Mouse (Mus musculus): ENCODE results near the gene Mvb12b. TPM values are rescaled to one million over a fixed set of nuclear protein-coding genes. Genes with fewer than 3 reads are reported as not detected.

Gene Mvb12b
- polyA plus RNA-seq, 1 experiment from 2014 or later = 15.7 TPM

GRCm38 (mm10) chr2:33727199-33727598 is 160.5 kb downstream of the Mvb12b start:
- no peak overlapping the region for H3K4me3 ChIP-seq (replicated peaks)
- no peak for ATAC-seq
- 0 out of 2 replicates have a peak, but pooled peaks cover 3% of the 10 kb centered on the region for H3K36me3 ChIP-seq
- WGBS = 24% methylated on average over 4 of the region's 6 CpGs
- no peak overlapping the region for H3K9ac ChIP-seq
- H3K4me2 ChIP-seq (replicated peaks) = no peak overlapping the region
- no peaks in the 10 kb centered on the region for H3K27me3 ChIP-seq (replicated peaks)
- no peaks in the 10 kb centered on the region for H3K4me1 ChIP-seq (replicated peaks)
- no peaks in the 10 kb centered on the region for H3K9me3 ChIP-seq
- H3K27ac ChIP-seq = no peak overlapping the region

- Histone ChIP-seq H3K4me2 (replicated peaks) (no peak overlapping the region), H3K4me1 (replicated peaks) (peaks cover 10% of the 10 kb centered on the region), H3K27ac (no peak overlapping the region), H3K9me3 (no peaks in the 10 kb centered on the region), H3K9ac (no peak overlapping the region), H3K27me3 (replicated peaks) (peaks cover 24% of the 10 kb centered on the region), H3K4me3 (replicated peaks) (no peak overlapping the region), H3K36me3 (no peaks in the 10 kb centered on the region)
- 47% methylated on average over 9 of the region's 9 CpGs for WGBS
- ATAC-seq = no peak
These were observed 167.3 kb downstream of the Mvb12b start for GRCm38 (mm10) chr2:33720380-33720898.

- H3K36me3 ChIP-seq = no peaks in the 10 kb centered on the region
- H3K27ac ChIP-seq = no peak overlapping the region
- H3K9me3 ChIP-seq = no peaks in the 10 kb centered on the region
- H3K27me3 ChIP-seq (replicated peaks) = peaks cover 31% of the 10 kb centered on the region
- no peak overlapping the region for H3K9ac ChIP-seq
- H3K4me3 ChIP-seq (replicated peaks) = no peak overlapping the region
- ATAC-seq = no peak
- no peak overlapping the region for H3K4me2 ChIP-seq (replicated peaks)
- 51% methylated on average over 12 of the region's 12 CpGs for WGBS
- H3K4me1 ChIP-seq (replicated peaks) = peaks cover 10% of the 10 kb centered on the region
These were observed 168.2 kb downstream of the Mvb12b start for GRCm38 (mm10) chr2:33719339-33720066.

GRCm38 (mm10) chr2:33718561-33718960 is 169.2 kb downstream of the Mvb12b start:
- H3K4me1 ChIP-seq (replicated peaks) = peaks cover 10% of the 10 kb centered on the region
- H3K4me2 ChIP-seq (replicated peaks) = no peak overlapping the region
- ATAC-seq = no peak
- 63% methylated on average over 6 of the region's 6 CpGs for WGBS
- H3K27ac ChIP-seq = no peak overlapping the region
- no peak overlapping the region for H3K9ac ChIP-seq
- no peak overlapping the region for H3K4me3 ChIP-seq (replicated peaks)
- H3K36me3 ChIP-seq = no peaks in the 10 kb centered on the region
- H3K27me3 ChIP-seq (replicated peaks) = peaks cover 31% of the 10 kb centered on the region
- H3K9me3 ChIP-seq = no peaks in the 10 kb centered on the region

- Histone ChIP-seq H3K9me3 (no peaks in the 10 kb centered on the region), H3K4me3 (replicated peaks) (no peak overlapping the region), H3K27ac (no peak overlapping the region), H3K4me2 (replicated peaks) (peak overlapping the region; percentile 30), H3K9ac (no peak overlapping the region), H3K36me3 (no peaks in the 10 kb centered on the region), H3K27me3 (replicated peaks) (peaks cover 31% of the 10 kb centered on the region), H3K4me1 (replicated peaks) (peaks cover 10% of the 10 kb centered on the region)
- no peak for ATAC-seq
- WGBS = 22% methylated on average over 21 of the region's 21 CpGs
These were observed 169.9 kb downstream of the Mvb12b start for GRCm38 (mm10) chr2:33717821-33718351.

GRCm38 (mm10) chr2:33717378-33717777 is 170.4 kb downstream of the Mvb12b start:
- Histone ChIP-seq H3K27me3 (replicated peaks) (peaks cover 31% of the 10 kb centered on the region), H3K9ac (no peak overlapping the region), H3K27ac (no peak overlapping the region), H3K4me1 (replicated peaks) (peaks cover 10% of the 10 kb centered on the region), H3K4me3 (replicated peaks) (no peak overlapping the region), H3K36me3 (no peaks in the 10 kb centered on the region), H3K4me2 (replicated peaks) (no peak overlapping the region), H3K9me3 (no peaks in the 10 kb centered on the region)
- ATAC-seq = no peak
- WGBS = 25% methylated on average over 11 of the region's 11 CpGs

GRCm38 (mm10) chr2:33716878-33717277 is 170.9 kb downstream of the Mvb12b start:
- no peaks in the 10 kb centered on the region for H3K9me3 ChIP-seq

GRCm38 (mm10) chr2:33714932-33715331 is 172.8 kb downstream of the Mvb12b start:
- WGBS = 49% methylated on average over 8 of the region's 8 CpGs
- Histone ChIP-seq H3K4me2 (replicated peaks) (no peak overlapping the region), H3K36me3 (no peaks in the 10 kb centered on the region), H3K4me1 (replicated peaks) (peaks cover 10% of the 10 kb centered on the region), H3K9me3 (no peaks in the 10 kb centered on the region), H3K9ac (no peak overlapping the region), H3K27ac (no peak overlapping the region), H3K4me3 (replicated peaks) (no peak overlapping the region), H3K27me3 (replicated peaks) (peaks cover 36% of the 10 kb centered on the region)
- no peak for ATAC-seq

More at GRCm38 (mm10) chr2:33716878-33717277, 170.9 kb downstream of the Mvb12b start:
- peaks cover 10% of the 10 kb centered on the region for H3K4me1 ChIP-seq (replicated peaks)
- H3K27me3 ChIP-seq (replicated peaks) = peaks cover 31% of the 10 kb centered on the region
- WGBS = 40% methylated on average over 15 of the region's 15 CpGs
- ATAC-seq = no peak
- no peak overlapping the region for H3K27ac ChIP-seq
- H3K4me3 ChIP-seq (replicated peaks) = no peak overlapping the region
- no peaks in the 10 kb centered on the region for H3K36me3 ChIP-seq
- H3K4me2 ChIP-seq (replicated peaks) = 0 out of 2 replicates have a peak overlapping the region, but pooled peaks have one; percentile 7
- H3K9ac ChIP-seq = no peak overlapping the region

GRCm38 (mm10) chr2:33713580-33714260 is 174.0 kb downstream of the Mvb12b start:
- no peak for ATAC-seq
- Histone ChIP-seq H3K36me3 (no peaks in the 10 kb centered on the region), H3K9ac (no peak overlapping the region), H3K9me3 (no peaks in the 10 kb centered on the region), H3K4me3 (replicated peaks) (no peak overlapping the region), H3K27me3 (replicated peaks) (peaks cover 34% of the 10 kb centered on the region), H3K4me2 (replicated peaks) (no peak overlapping the region), H3K4me1 (replicated peaks) (peaks cover 7% of the 10 kb centered on the region), H3K27ac (no peak overlapping the region)
- WGBS = 50% methylated on average over 12 of the region's 12 CpGs

GRCm38 (mm10) chr2:33712811-33713210 is 174.9 kb downstream of the Mvb12b start:
- WGBS = 39% methylated on average over 4 of the region's 4 CpGs
- no peak overlapping the region for H3K27ac ChIP-seq
- no peaks in the 10 kb centered on the region for H3K36me3 ChIP-seq
- H3K4me1 ChIP-seq (replicated peaks) = peaks cover 2% of the 10 kb centered on the region
- no peak overlapping the region for H3K4me3 ChIP-seq (replicated peaks)
- H3K27me3 ChIP-seq (replicated peaks) = peaks cover 30% of the 10 kb centered on the region
- H3K4me2 ChIP-seq (replicated peaks) = no peak overlapping the region
- H3K9ac ChIP-seq = no peak overlapping the region
- no peaks in the 10 kb centered on the region for H3K9me3 ChIP-seq
- no peak for ATAC-seq

- Histone ChIP-seq H3K9me3 (no peaks in the 10 kb centered on the region), H3K4me2 (replicated peaks) (no peak overlapping the region), H3K4me1 (replicated peaks) (no peaks in the 10 kb centered on the region), H3K9ac (no peak overlapping the region), H3K27ac (no peak overlapping the region), H3K4me3 (replicated peaks) (no peak overlapping the region), H3K36me3 (no peaks in the 10 kb centered on the region), H3K27me3 (replicated peaks) (peaks cover 34% of the 10 kb centered on the region)
- no peak for ATAC-seq
- WGBS = 87% methylated on average over 8 of the region's 8 CpGs
These were observed 178.9 kb downstream of the Mvb12b start for GRCm38 (mm10) chr2:33708831-33709230.

GRCm38 (mm10) chr2:33708096-33708495 is 179.7 kb downstream of the Mvb12b start:
- Histone ChIP-seq H3K4me1 (replicated peaks) (no peaks in the 10 kb centered on the region), H3K9me3 (no peaks in the 10 kb centered on the region), H3K27me3 (replicated peaks) (peaks cover 41% of the 10 kb centered on the region), H3K27ac (no peak overlapping the region), H3K36me3 (no peaks in the 10 kb centered on the region), H3K4me3 (replicated peaks) (no peak overlapping the region), H3K4me2 (replicated peaks) (no peak overlapping the region), H3K9ac (no peak overlapping the region)
- 47% methylated on average over 3 of the region's 3 CpGs for WGBS
- no peak for ATAC-seq

Data from intestine, embryonic 15.5 days (tissue).